Mouse (Mus musculus) MEL (cell line): ENCODE data around the gene Uqcrh. TPM values are rescaled to one million over a fixed set of nuclear protein-coding genes. Genes with fewer than 3 reads are reported as not detected.

ENCODE experiments used
- DNase-seq: peaks from one replicate; pipeline ENCODE4 v3.0.0; 2011; ENCODE audit warnings: low read depth, low spot score
- H3K27ac ChIP-seq: 2 replicates; pipeline ENCODE4 v1.5.1; 2012; ENCODE audit warnings: low read depth, mild to moderate bottlenecking, control low read depth, low read length, moderate library complexity; ENCODE audit not compliant: control insufficient read depth
- H3K27me3 ChIP-seq, 2 experiments: fragments of 150-350 bp in 1 of 2; sonication (generic) in 1 of 2; 2 replicates each; pipeline ENCODE4 v1.6.1; 2012; ENCODE audit warnings: low read length in 2 of 2, mild to moderate bottlenecking in 2 of 2, improper control_type of control experiment in 1 of 2, moderate library complexity in 1 of 2; ENCODE audit not compliant: insufficient read depth in 2 of 2, control insufficient read depth in 1 of 2
- H3K36me3 ChIP-seq, 2 experiments: 2 replicates each; pipeline ENCODE4 v1.6.1; 2012 to 2014; ENCODE audit warnings: low read length in 2 of 2, improper control_type of control experiment in 1 of 2, inconsistent platforms in 1 of 2, mild to moderate bottlenecking in 1 of 2; ENCODE audit not compliant: insufficient read depth in 2 of 2, control insufficient read depth in 1 of 2
- H3K4me1 ChIP-seq, 2 experiments: fragments of 150-350 bp in 1 of 2; sonication (generic) in 1 of 2; 2 replicates each; pipeline ENCODE4 v1.6.1; 2012; ENCODE audit warnings: low read length in 2 of 2, improper control_type of control experiment in 1 of 2, mild to moderate bottlenecking in 1 of 2; ENCODE audit not compliant: insufficient read depth in 2 of 2, control insufficient read depth in 1 of 2
- H3K4me3 ChIP-seq, 2 experiments: fragments of 150-350 bp in 1 of 2; sonication (generic) in 1 of 2; 2 replicates each; pipeline ENCODE4 v1.5.1; 2012; ENCODE audit warnings: low read depth in 2 of 2, low read length in 2 of 2, mild to moderate bottlenecking in 2 of 2, moderate library complexity in 2 of 2, control low read depth in 1 of 2, improper control_type of control experiment in 1 of 2; ENCODE audit not compliant: control insufficient read depth in 1 of 2, insufficient read depth in 1 of 2
- H3K79me2 ChIP-seq: 2 replicates; pipeline ENCODE4 v1.6.1; 2012; ENCODE audit warnings: mild to moderate bottlenecking, low read length, moderate library complexity; ENCODE audit not compliant: control insufficient read depth, poor library complexity, insufficient read depth
- H3K9ac ChIP-seq: 2 replicates; pipeline ENCODE4 v1.6.1; 2012; ENCODE audit warnings: low read depth, mild to moderate bottlenecking, control low read depth, low read length, moderate library complexity; ENCODE audit not compliant: control insufficient read depth, poor library complexity, severe bottlenecking
- H3K9me3 ChIP-seq: fragments of 150-350 bp; sonication (generic); replicated peaks from 2 replicates; pipeline ENCODE4 v1.6.1; 2012; ENCODE audit warnings: mild to moderate bottlenecking, low read length, improper control_type of control experiment, moderate library complexity; ENCODE audit not compliant: insufficient read depth
- CHD2 ChIP-seq: IDR thresholded peaks from 2 replicates; pipeline ENCODE4 v1.6.1; 2011; ENCODE audit warnings: low read length, improper control_type of control experiment
- CTCF ChIP-seq, 3 experiments: IDR thresholded peaks in 2 of 3; conservative IDR thresholded peaks in 1 of 3; 2 replicates each; pipeline ENCODE4 v1.5.1; 2011 to 2012; ENCODE audit warnings: low read length in 3 of 3, low read depth in 2 of 3, mild to moderate bottlenecking in 2 of 3, improper control_type of control experiment in 1 of 3, inconsistent platforms in 1 of 3, mixed read lengths in 1 of 3, moderate library complexity in 1 of 3; ENCODE audit not compliant: control insufficient read depth in 1 of 3, insufficient read depth in 1 of 3, poor library complexity in 1 of 3, severe bottlenecking in 1 of 3
- ETS1 ChIP-seq: IDR thresholded peaks from 2 replicates; pipeline ENCODE4 v1.6.1; 2012; ENCODE audit warnings: low read depth, mild to moderate bottlenecking, inconsistent platforms, low read length, improper control_type of control experiment, moderate library complexity
- GABPA ChIP-seq: IDR thresholded peaks from 2 replicates; pipeline ENCODE4 v1.6.1; 2012; ENCODE audit warnings: low read depth, mild to moderate bottlenecking, inconsistent platforms, low read length, improper control_type of control experiment, moderate library complexity
- MAFK ChIP-seq: IDR thresholded peaks from 2 replicates; pipeline ENCODE4 v1.6.1; 2011; ENCODE audit warnings: low read depth, mild to moderate bottlenecking, low read length, improper control_type of control experiment, borderline replicate concordance
- MAZ ChIP-seq: IDR thresholded peaks from 2 replicates; pipeline ENCODE4 v1.6.1; 2012; ENCODE audit warnings: low read depth, mild to moderate bottlenecking, inconsistent platforms, low read length, improper control_type of control experiment
- MXI1 ChIP-seq: IDR thresholded peaks from 2 replicates; pipeline ENCODE4 v1.6.1; 2011; ENCODE audit warnings: mild to moderate bottlenecking, low read depth, low read length, improper control_type of control experiment
- MYC ChIP-seq: IDR thresholded peaks from 2 replicates; pipeline ENCODE4 v1.6.1; 2011; ENCODE audit warnings: low read depth, mild to moderate bottlenecking, low read length, improper control_type of control experiment, moderate library complexity
- POLR2A ChIP-seq, 2 experiments: IDR thresholded peaks; 2 replicates each; pipeline ENCODE4 v1.6.1; 2011 to 2012; ENCODE audit warnings: low read length in 2 of 2, mild to moderate bottlenecking in 2 of 2, control low read depth in 1 of 2, improper control_type of control experiment in 1 of 2, low read depth in 1 of 2, moderate library complexity in 1 of 2; ENCODE audit not compliant: control insufficient read depth in 1 of 2, insufficient read depth in 1 of 2, poor library complexity in 1 of 2
- POLR2AphosphoS5 ChIP-seq: IDR thresholded peaks from 2 replicates; pipeline ENCODE4 v1.6.1; 2012; ENCODE audit warnings: low read depth, borderline replicate concordance, mild to moderate bottlenecking, inconsistent platforms, low read length, moderate library complexity, mixed read lengths
- RCOR1 ChIP-seq: IDR thresholded peaks from 2 replicates; pipeline ENCODE4 v1.6.1; 2012; ENCODE audit warnings: low read depth, mild to moderate bottlenecking, inconsistent platforms, low read length, improper control_type of control experiment
- SIN3A ChIP-seq: IDR thresholded peaks from 2 replicates; pipeline ENCODE4 v1.6.1; 2012; ENCODE audit warnings: low read length, improper control_type of control experiment, inconsistent platforms
- TBP ChIP-seq: IDR thresholded peaks from 2 replicates; pipeline ENCODE4 v1.8.0; 2011; ENCODE audit warnings: low read depth, low read length, improper control_type of control experiment
- ZC3H11A ChIP-seq: IDR thresholded peaks from 2 replicates; pipeline ENCODE4 v1.6.1; 2012; ENCODE audit warnings: low read depth, mild to moderate bottlenecking, inconsistent platforms, low read length, improper control_type of control experiment
- polyA plus RNA-seq, 2 experiments: library from polyadenylated mRNA; stranded (reverse) in 1 of 2; unstranded in 1 of 2; fragments of >175 nt in 1 of 2; fragments of >200 nt in 1 of 2; gene quantifications; 2 replicates each; pipeline versions ENCODE4 v1.2.1 to v1.2.4; 2012; ENCODE audit warnings: low replicate concordance in 2 of 2, low read depth in 1 of 2; ENCODE audit not compliant: insufficient read length in 2 of 2, insufficient read depth in 1 of 2, missing spikeins in 1 of 2
- total RNA-seq: library from RNA; depleted of rRNA; stranded (reverse); fragments of 300-350 nt; gene quantifications from 2 replicates; pipeline ENCODE4 v1.2.3, GENCODE M21; 2012

Gene Uqcrh
- total and polyA plus RNA-seq, 3 experiments, result 392 to 529 (median 414) TPM

DNA sequence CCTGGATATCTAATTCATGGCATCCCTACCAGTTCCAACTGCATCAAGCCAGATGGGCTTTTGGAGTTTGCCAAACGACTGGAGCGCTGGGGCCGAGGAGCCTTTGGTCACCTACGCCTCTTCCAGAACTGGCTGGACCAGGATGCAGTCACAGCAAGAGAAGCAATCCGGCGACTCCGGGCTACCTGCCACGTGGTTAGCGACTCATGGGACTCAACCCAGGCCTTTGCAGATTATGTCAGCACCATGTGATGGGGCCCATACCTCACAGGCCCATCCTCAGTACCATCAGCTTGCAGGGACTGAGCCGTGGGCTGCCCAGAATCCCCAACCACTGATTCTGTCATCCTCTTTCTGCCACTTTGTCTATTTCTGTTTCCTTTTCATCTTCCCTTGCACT, 21.4 kb upstream of the Uqcrh start:
- no peaks in the 10 kb centered on the region for H3K27me3 ChIP-seq
- no peak overlapping the region for H3K4me3 ChIP-seq
- H3K27ac ChIP-seq, result no peak overlapping the region
- no peak for DNase-seq
- H3K9me3 ChIP-seq, result no peaks in the 10 kb centered on the region
- no peaks in the 10 kb centered on the region for H3K79me2 ChIP-seq
- peaks cover 0 to 8% of the 10 kb centered on the region in 2 experiments; a peak in 2 of 4 replicates for H3K4me1 ChIP-seq
- TF ChIP-seq TBP, result no peak
- no peak for TF ChIP-seq MYC
- no peak for TF ChIP-seq GABPA
- TF ChIP-seq, all 39 proteins: peak for 0
- Histone ChIP-seq H3K36me3 (peaks cover 11 to 24% of the 10 kb centered on the region in 2 experiments), H3K9ac (no peak overlapping the region)

DNA sequence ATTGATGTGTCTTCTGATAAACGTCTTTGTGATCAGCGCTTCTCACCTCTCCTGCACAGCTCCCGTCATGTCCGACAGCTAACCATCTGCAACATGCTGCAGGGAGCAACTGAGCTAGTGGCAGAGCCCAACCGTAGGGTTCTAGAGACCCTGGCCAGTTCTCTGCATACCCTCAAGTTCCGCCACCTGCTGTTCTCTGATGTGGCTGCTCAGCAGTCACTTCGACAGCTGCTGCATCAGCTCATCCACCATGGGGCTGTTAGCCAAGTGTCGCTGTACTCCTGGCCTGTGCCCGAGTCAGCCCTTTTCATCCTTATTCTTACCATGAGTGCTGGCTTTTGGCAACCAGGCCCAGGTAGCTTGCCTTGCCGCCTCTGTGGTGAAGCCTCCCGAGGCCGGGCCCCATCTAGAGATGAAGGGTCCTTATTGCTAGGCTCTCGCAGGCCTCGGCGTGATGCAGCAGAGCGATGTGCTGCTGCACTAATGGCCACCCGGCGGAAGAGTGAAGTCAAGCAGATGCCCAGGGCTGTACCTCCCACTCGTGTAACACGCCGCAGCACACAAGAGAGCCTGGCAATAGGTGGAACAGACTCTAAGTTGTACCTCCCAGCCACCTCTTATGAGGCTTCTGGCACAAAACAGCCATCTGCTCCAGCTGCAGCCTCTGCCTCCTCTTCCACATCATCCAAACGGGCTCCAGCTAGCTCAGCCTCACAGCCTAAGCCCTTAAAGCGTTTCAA, 13.8 kb upstream of the Uqcrh start:
- Histone ChIP-seq H3K4me1 (no peaks in the 10 kb centered on the region), H3K27me3 (no peaks in the 10 kb centered on the region), H3K9me3 (no peaks in the 10 kb centered on the region), H3K36me3 (peaks cover 0 to 12% of the 10 kb centered on the region in 2 experiments; a peak in 2 of 4 replicates), H3K27ac (no peak overlapping the region), H3K4me3 (no peak overlapping the region), H3K79me2 (no peaks in the 10 kb centered on the region), H3K9ac (no peak overlapping the region)
- no peak for DNase-seq
- TF ChIP-seq POLR2A (IDR thresholded peaks at IDR 0.05; ENCODE audit: control insufficient read depth in 1 of 2, insufficient read depth in 1 of 2, low read depth in 1 of 2, low read length in 2 of 2, poor library complexity in 1 of 2) (no peak), CTCF (IDR thresholded peaks at IDR 0.05 in 2 of 3, conservative IDR thresholded peaks at IDR 0.05 in 1 of 3; ENCODE audit: control insufficient read depth in 1 of 3, insufficient read depth in 1 of 3, low read depth in 2 of 3, low read length in 3 of 3, poor library complexity in 1 of 3, severe bottlenecking in 1 of 3) (no peak), SIN3A (no peak), CHD2 (no peak), MAFK (no peak), ETS1 (no peak), RCOR1 (no peak), MAZ (no peak), ZC3H11A (no peak), POLR2AphosphoS5 (no peak), MXI1 (no peak)
